Mouse (Mus musculus): ENCODE measurements around the gene Elane. TPM values are rescaled to one million over a fixed set of nuclear protein-coding genes. Genes with fewer than 3 reads are reported as not detected.
"Not testable (repeated sequence)": the region's sequence is repeated elsewhere in the genome, so short reads cannot be mapped to it uniquely, and the experiment has no call there.

The Elane gene
- total and polyA plus RNA-seq, 3 experiments, result 0.07 TPM; not detected in 2

DNA sequence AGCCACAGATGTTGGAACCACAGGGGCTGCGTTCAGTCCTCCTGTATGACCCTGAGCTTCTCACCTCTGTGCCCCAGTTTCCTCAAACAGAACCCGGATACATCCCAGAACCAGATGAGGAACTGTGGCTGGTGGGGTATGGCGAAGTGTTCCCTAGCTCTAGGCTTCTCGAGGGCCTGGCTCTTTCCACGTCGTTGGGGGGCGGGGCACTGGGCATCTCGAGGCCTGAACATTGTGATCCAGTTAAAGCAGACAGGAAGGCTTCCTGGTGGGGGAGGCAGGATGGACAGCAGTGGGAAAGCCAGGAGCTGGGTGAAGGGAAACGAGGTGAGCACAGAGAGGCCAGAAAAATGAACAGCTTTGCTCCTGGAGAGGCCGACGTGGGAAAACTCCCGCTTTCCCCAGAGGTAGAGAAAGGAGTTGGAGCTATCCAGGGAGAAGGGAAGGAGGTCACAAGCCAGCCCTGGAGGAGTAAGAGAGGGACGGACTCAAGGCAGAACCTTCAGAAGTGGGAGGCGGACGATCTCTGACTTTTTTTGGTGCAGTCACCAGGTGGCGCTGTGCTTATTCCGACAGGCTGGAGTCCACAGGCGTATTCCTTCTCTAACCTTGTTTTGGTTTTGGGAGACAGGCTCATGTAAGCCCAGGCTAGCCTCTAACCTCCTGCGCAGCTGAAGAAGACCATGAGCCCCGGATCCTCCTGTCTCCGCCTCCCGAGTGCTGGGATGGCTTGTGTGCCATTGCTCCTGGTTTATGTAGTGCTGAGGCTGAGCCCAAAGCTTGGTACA, 2.6 kb upstream of the Elane start (continued):
- TF ChIP-seq ZKSCAN1 (IDR thresholded peaks at IDR 0.05; ENCODE audit: low read depth, low read length), result no peak
- no peak for TF ChIP-seq MAFK (IDR thresholded peaks at IDR 0.05; ENCODE audit: borderline replicate concordance, low read depth, low read length)
- peak; percentile 52 for TF ChIP-seq RAD21 (IDR thresholded peaks at IDR 0.05; ENCODE audit: low read depth, low read length)

DNA sequence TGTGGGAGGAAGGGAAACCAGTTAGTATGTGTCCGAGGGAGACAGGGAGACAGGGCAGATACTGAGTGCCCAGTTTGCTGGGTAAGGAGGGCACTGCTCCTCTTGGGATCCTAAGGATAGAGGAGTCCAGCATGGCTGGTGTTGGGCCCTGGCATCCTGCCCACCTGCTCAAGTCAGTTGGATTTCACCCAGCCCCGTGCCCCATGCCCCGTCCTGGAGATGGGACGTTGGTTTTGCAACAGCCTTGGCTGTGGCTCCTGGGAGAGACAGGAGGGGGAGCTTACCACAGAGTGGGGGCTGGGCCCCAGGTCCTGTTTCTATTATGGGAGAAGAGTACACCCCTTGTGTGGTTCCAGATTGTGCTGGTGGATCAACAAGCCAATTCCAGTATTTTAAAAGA, 1.6 kb upstream of the Elane start:
- TF ChIP-seq CHD2 (IDR thresholded peaks at IDR 0.05; ENCODE audit: low read length) (no peak), ETS1 (IDR thresholded peaks at IDR 0.05; ENCODE audit: low read depth, low read length) (no peak), TBP (IDR thresholded peaks at IDR 0.05; ENCODE audit: low read depth, low read length) (no peak), CTCF (IDR thresholded peaks at IDR 0.05 in 2 of 3, conservative IDR thresholded peaks at IDR 0.05 in 1 of 3; ENCODE audit: control insufficient read depth in 1 of 3, insufficient read depth in 1 of 3, low read depth in 2 of 3, low read length in 3 of 3, poor library complexity in 1 of 3, severe bottlenecking in 1 of 3) (no peak), ZKSCAN1 (IDR thresholded peaks at IDR 0.05; ENCODE audit: low read depth, low read length) (no peak), CHD1 (IDR thresholded peaks at IDR 0.05; ENCODE audit: low read depth, low read length) (no peak), JUND (IDR thresholded peaks at IDR 0.05; ENCODE audit: low read depth, low read length) (no peak), POLR2A (IDR thresholded peaks at IDR 0.05; ENCODE audit: control insufficient read depth in 1 of 2, insufficient read depth in 1 of 2, low read depth in 1 of 2, low read length in 2 of 2, poor library complexity in 1 of 2) (no peak), NELFE (IDR thresholded peaks at IDR 0.05; ENCODE audit: low read depth, low read length) (no peak), ELF1 (IDR thresholded peaks at IDR 0.05; ENCODE audit: low read depth, low read length) (no peak), MAZ (IDR thresholded peaks at IDR 0.05; ENCODE audit: low read depth, low read length) (no peak), GABPA (IDR thresholded peaks at IDR 0.05; ENCODE audit: low read depth, low read length) (no peak), MYC (IDR thresholded peaks at IDR 0.05; ENCODE audit: low read depth, low read length) (no peak), MYB (IDR thresholded peaks at IDR 0.05; ENCODE audit: low read depth, low read length) (no peak)
- Histone ChIP-seq H3K27ac (ENCODE audit: control insufficient read depth, low read depth, low read length) (no peak overlapping the region), H3K4me3 (ENCODE audit: control insufficient read depth in 1 of 2, insufficient read depth in 1 of 2, low read depth in 2 of 2, low read length in 2 of 2) (peak overlapping the region; percentile 13 to 50; a peak in 2 of 4 replicates)

DNA sequence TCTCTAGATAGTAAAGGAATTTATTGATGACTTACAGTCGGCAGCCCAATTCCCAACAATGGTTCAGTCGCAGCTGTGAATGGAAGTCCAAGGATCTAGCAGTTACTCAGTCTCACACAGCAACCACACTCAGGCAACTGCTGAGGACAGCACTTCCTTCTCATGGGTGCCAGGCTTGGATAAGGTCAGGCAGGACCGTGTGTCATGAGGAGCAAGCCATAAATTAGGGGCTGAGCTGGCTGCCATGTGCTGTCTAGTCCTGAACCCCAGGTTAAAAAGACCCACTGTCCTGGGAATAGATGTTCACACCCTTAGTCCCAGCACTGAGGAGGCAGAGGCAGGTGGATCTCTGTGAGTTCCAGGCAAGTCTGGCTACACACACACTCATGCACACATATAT, 1.1 kb upstream of the Elane start:
- not testable (repeated sequence) for H3K27me3 ChIP-seq (ENCODE audit: control insufficient read depth in 1 of 2, insufficient read depth in 2 of 2, low read length in 2 of 2); H3K4me3 ChIP-seq (ENCODE audit: control insufficient read depth in 1 of 2, insufficient read depth in 1 of 2, low read depth in 2 of 2, low read length in 2 of 2)

More for the DNA sequence above, 1.6 kb upstream of the Elane start:
- peaks cover 0 to 10% of the 10 kb centered on the region in 2 experiments; a peak in 2 of 4 replicates for H3K36me3 ChIP-seq (ENCODE audit: control insufficient read depth in 1 of 2, insufficient read depth in 2 of 2, low read length in 2 of 2)
- no peak for DNase-seq (ENCODE audit: low read depth, low spot score)
- H3K4me1 ChIP-seq (ENCODE audit: control insufficient read depth in 1 of 2, insufficient read depth in 2 of 2, low read length in 2 of 2), result peaks cover 6 to 35% of the 10 kb centered on the region in 2 experiments; a peak in 3 of 4 replicates
- peak overlapping the region; percentile 68; the same call in 1 of the 2 replicates for H3K9ac ChIP-seq (ENCODE audit: control insufficient read depth, low read depth, low read length, poor library complexity, severe bottlenecking)
- no peaks in the 10 kb centered on the region for H3K27me3 ChIP-seq (ENCODE audit: control insufficient read depth in 1 of 2, insufficient read depth in 2 of 2, low read length in 2 of 2)
- H3K9me3 ChIP-seq (replicated peaks; ENCODE audit: insufficient read depth, low read length), result no peaks in the 10 kb centered on the region
- no peaks in the 10 kb centered on the region for H3K79me2 ChIP-seq (ENCODE audit: control insufficient read depth, insufficient read depth, low read length, poor library complexity)

More for the DNA sequence above, 1.1 kb upstream of the Elane start:
- not testable (repeated sequence) for H3K27ac ChIP-seq (ENCODE audit: control insufficient read depth, low read depth, low read length); H3K79me2 ChIP-seq (ENCODE audit: control insufficient read depth, insufficient read depth, low read length, poor library complexity); H3K9me3 ChIP-seq (replicated peaks; ENCODE audit: insufficient read depth, low read length); DNase-seq (ENCODE audit: low read depth, low spot score); H3K9ac ChIP-seq (ENCODE audit: control insufficient read depth, low read depth, low read length, poor library complexity, severe bottlenecking)
- Histone ChIP-seq H3K36me3 (ENCODE audit: control insufficient read depth in 1 of 2, insufficient read depth in 2 of 2, low read length in 2 of 2) (peaks cover 0 to 10% of the 10 kb centered on the region in 2 experiments; a peak in 2 of 4 replicates), H3K4me1 (ENCODE audit: control insufficient read depth in 1 of 2, insufficient read depth in 2 of 2, low read length in 2 of 2) (peaks cover 6 to 34% of the 10 kb centered on the region in 2 experiments; a peak in 3 of 4 replicates)
